ENCODE assay signal across 12 mouse cellular contexts in the genomic region with DNA sequence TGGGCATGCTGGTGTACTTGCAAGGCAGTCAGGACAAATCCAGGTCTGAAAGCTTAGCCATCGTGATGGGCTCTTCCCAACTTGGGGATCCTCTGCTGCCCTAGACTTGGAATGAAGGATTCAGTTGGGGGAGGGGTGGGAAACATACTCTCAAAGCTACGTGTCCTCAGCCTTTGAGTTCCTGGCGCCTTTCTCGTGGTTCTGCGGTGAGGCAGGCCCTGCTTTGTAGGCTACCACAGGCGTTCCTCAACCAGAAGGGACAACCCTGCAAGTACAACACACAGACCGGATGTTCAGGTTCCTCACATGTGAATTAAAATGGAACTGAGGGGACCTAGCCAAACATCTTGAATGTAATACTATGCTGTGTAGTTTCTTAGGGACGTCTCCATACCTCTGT.
DNase-seq lines count a peak whose midpoint lies in the region; ATAC-seq and TF ChIP-seq lines count a peak whose summit lies in the region.
"Had no signal": no experiment of that assay in that cellular context is flagged by ENCODE, and none has a peak within 500 bp of the region (broad histone marks: within the 10 kb centered on the region; RNA-seq: fewer than 3 reads in every experiment).

No protein-coding gene starts in this region.

- no peak for TF ChIP-seq EP300 in stomach, postnatal 0 days (optimal IDR thresholded peaks at IDR 0.05)

- H3K36me3 ChIP-seq in heart, embryonic 12.5 days = no peaks in the 10 kb centered on the region; the same call in 1 of the 2 replicates
- H3K36me3 ChIP-seq in embryonic facial prominence, embryonic 14.5 days (ENCODE audit: control insufficient read depth, insufficient read depth, low read length) = no peaks in the 10 kb centered on the region
- H3K36me3 ChIP-seq in stomach, postnatal 0 days (ENCODE audit: control insufficient read depth, insufficient read depth, low read length) = no peaks in the 10 kb centered on the region
- H3K36me3 ChIP-seq: hindbrain, embryonic 10.5 days; midbrain, embryonic 10.5 days had no signal

- H3K9me3 ChIP-seq in heart, embryonic 12.5 days (replicated peaks) = no peaks in the 10 kb centered on the region
- H3K9me3 ChIP-seq in embryonic facial prominence, embryonic 14.5 days (ENCODE audit: control insufficient read depth, low read length) = no peaks in the 10 kb centered on the region
- no peaks in the 10 kb centered on the region for H3K9me3 ChIP-seq in stomach, postnatal 0 days (ENCODE audit: control insufficient read depth, low read length)
- H3K9me3 ChIP-seq: hindbrain, embryonic 10.5 days; midbrain, embryonic 10.5 days had no signal

- no peak for ATAC-seq in heart, embryonic 12.5 days (ENCODE audit: insufficient number of reproducible peaks, low FRiP score)
- ATAC-seq in embryonic facial prominence, embryonic 14.5 days (ENCODE audit: low read depth) = peak; percentile 34; the same call in 1 of the 2 replicates
- ATAC-seq in stomach, postnatal 0 days (ENCODE audit: low FRiP score, low TSS enrichment) = no peak

- peaks cover 53% of the 10 kb centered on the region for H3K4me1 ChIP-seq in heart, embryonic 12.5 days (replicated peaks)
- H3K4me1 ChIP-seq in embryonic facial prominence, embryonic 14.5 days (ENCODE audit: control insufficient read depth, insufficient read depth, low read length) = peaks cover 25% of the 10 kb centered on the region
- peaks cover 5% of the 10 kb centered on the region; the same call in 1 of the 2 replicates for H3K4me1 ChIP-seq in stomach, postnatal 0 days (replicated peaks; ENCODE audit: control insufficient read depth, insufficient read depth)

- DNase-seq in heart, adult 8-10 months (ENCODE audit: low spot score) = no peak
- DNase-seq in layer of hippocampus, adult 2 months (ENCODE audit: low spot score in 2 of 2) = no peak
- no peak for DNase-seq in layer of hippocampus, adult 9-11 months
- DNase-seq in embryonic facial prominence, embryonic 14.5 days (ENCODE audit: low spot score) = no peak
- no peak for DNase-seq in stomach, postnatal 0 days (ENCODE audit: low spot score)
- no peak for DNase-seq in frontal cortex, postnatal 10 days (ENCODE audit: low spot score in 2 of 2)
- DNase-seq in adrenal gland, adult 2 months = no peak
- DNase-seq: B cell, adult 2 months had no signal

- H3K4me3 ChIP-seq in heart, embryonic 12.5 days = no peak overlapping the region
- no peak overlapping the region for H3K4me3 ChIP-seq in layer of hippocampus, adult 2 months
- H3K4me3 ChIP-seq in embryonic facial prominence, embryonic 14.5 days (ENCODE audit: low read depth, low read length) = no peak overlapping the region
- no peak overlapping the region for H3K4me3 ChIP-seq in stomach, postnatal 0 days (ENCODE audit: low read depth, low read length)
- H3K4me3 ChIP-seq: hindbrain, embryonic 10.5 days; midbrain, embryonic 10.5 days; myocyte had no signal

- WGBS in heart, embryonic 12.5 days = 77% methylated on average over 8 of the region's 8 CpGs
- 60% methylated on average over 8 of the region's 8 CpGs for WGBS in embryonic facial prominence, embryonic 14.5 days
- 58% methylated on average over 8 of the region's 8 CpGs for WGBS in stomach, postnatal 0 days

- H3K4me2 ChIP-seq in heart, embryonic 12.5 days = no peak overlapping the region
- 0 out of 2 replicates have a peak overlapping the region, but pooled peaks have one; percentile 26 for H3K4me2 ChIP-seq in embryonic facial prominence, embryonic 14.5 days (ENCODE audit: low read depth, low read length)
- H3K4me2 ChIP-seq in stomach, postnatal 0 days (replicated peaks; ENCODE audit: low read depth) = no peak overlapping the region; the same call in 1 of the 2 replicates

- TF ChIP-seq CTCF in layer of hippocampus, adult 2 months (conservative IDR thresholded peaks at IDR 0.05) = no peak
- no peak for TF ChIP-seq CTCF in stomach, postnatal 0 days (IDR thresholded peaks at IDR 0.05; ENCODE audit: low read depth)

- H3K9ac ChIP-seq in heart, embryonic 12.5 days = no peak overlapping the region
- H3K9ac ChIP-seq in embryonic facial prominence, embryonic 14.5 days (ENCODE audit: low read depth, low read length) = no peak overlapping the region
- no peak overlapping the region for H3K9ac ChIP-seq in stomach, postnatal 0 days (ENCODE audit: low read length)

- peak overlapping the region; percentile 71 for H3K27ac ChIP-seq in heart, embryonic 12.5 days (ENCODE audit: poor library complexity, severe bottlenecking)
- H3K27ac ChIP-seq in layer of hippocampus, adult 2 months = peak overlapping the region; percentile 83; the same call in 1 of the 2 replicates
- peak overlapping the region; percentile 91 for H3K27ac ChIP-seq in embryonic facial prominence, embryonic 14.5 days (replicated peaks; ENCODE audit: low read depth, low read length)
- peak overlapping the region; percentile 86 for H3K27ac ChIP-seq in stomach, postnatal 0 days (replicated peaks)
- H3K27ac ChIP-seq: hindbrain, embryonic 10.5 days; midbrain, embryonic 10.5 days had no signal

- no peaks in the 10 kb centered on the region for H3K27me3 ChIP-seq in heart, embryonic 12.5 days (replicated peaks)
- no peaks in the 10 kb centered on the region for H3K27me3 ChIP-seq in embryonic facial prominence, embryonic 14.5 days (replicated peaks; ENCODE audit: control insufficient read depth, insufficient read depth, low read length)
- H3K27me3 ChIP-seq in stomach, postnatal 0 days (ENCODE audit: control insufficient read depth, insufficient read depth, low read length) = no peaks in the 10 kb centered on the region
